Mouse (Mus musculus) adrenal gland, adult 18-20 months (tissue): ENCODE measurements around the gene Gngt2. TPM values are rescaled to one million over a fixed set of nuclear protein-coding genes. Genes with fewer than 3 reads are reported as not detected.
"Not testable (repeated sequence)": the region's sequence is repeated elsewhere in the genome, so short reads cannot be mapped to it uniquely, and the experiment has no call there.

ENCODE experiments used
- DNase-seq, 2 experiments: peaks; one replicate each; pipeline ENCODE4 v3.0.0; 2021 to 2022; ENCODE audit warnings: low spot score in 2 of 2
- total RNA-seq, 2 experiments: library from RNA; stranded (reverse); gene quantifications; 1 replicate in 1 of 2; 2 replicates in 1 of 2; pipeline ENCODE4 v1.2.3; 2021

The Gngt2 gene
- total RNA-seq, 2 experiments from 2014 or later, result 23.9 to 29.2 TPM

DNA sequence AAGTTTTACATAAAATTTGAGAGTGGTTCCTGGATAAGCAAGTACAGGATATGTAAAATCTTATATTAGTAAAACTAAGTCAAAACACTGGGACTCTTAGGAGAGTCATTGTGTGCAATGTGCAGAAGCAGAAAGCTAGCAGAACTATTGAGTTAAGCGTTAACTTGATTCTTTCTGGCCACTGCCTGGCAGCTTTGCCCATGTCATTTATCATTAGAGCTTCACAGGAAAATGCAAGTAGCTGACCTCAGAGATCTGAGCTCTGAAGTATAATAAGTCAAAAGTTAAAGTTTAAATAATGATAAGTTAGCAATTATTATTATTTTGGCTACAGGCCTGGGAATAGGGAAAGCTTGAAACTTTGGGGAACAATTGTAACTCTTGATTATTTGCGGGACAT, 42.8 kb downstream of the Gngt2 start:
- DNase-seq, result not testable (repeated sequence)

DNA sequence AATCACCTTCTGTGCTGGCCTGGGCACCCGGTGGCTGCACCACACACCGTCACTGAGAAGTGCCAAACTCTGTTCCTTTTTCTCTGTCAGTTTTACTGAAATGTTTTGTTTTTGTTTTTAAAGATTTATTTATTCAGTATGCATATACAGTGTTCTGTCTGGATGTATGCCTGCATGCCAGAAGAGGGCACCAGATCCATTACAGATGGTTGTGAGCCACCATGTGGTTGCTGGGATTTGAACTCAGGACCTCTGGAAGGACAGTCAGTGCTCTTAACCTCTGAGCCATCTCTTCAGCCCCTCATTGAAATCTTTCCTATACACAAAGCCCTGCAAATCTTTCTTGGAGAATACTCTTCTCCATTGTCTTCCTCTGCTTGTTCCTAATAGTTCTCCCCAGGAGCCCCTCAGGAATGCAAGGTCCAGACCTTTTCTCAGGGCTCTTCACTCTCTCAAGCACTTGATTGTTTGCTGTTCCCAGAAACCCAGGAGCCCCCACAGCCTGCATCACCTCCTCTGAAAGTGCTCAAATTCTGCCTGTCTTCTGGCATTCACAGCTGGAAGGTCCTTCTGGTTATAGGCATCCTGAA, 53.5 kb downstream of the Gngt2 start:
- no peak for DNase-seq

Other genes with a start within 250 kb of the Gngt2 start
- 1 to 10 TPM; 2.1 to 3.5 TPM for gene Ngfr, start 249.5 kb upstream of the Gngt2 start, total RNA-seq
- gene Phb, start 170.3 kb upstream of the Gngt2 start, total RNA-seq, result 100 to 1,000 TPM; 319 to 350 TPM
- gene Zfp652, start 124.5 kb upstream of the Gngt2 start, total RNA-seq, result 10 to 100 TPM; 31.8 to 40.5 TPM
- gene B130006D01Rik, start 113.6 kb upstream of the Gngt2 start, total RNA-seq, result under 1 TPM; 0.46 to 0.51 TPM
- 100 to 1,000 TPM; 202 to 415 TPM for gene Phospho1, start 12.7 kb upstream of the Gngt2 start, total RNA-seq
- gene Abi3, start 5.3 kb downstream of the Gngt2 start, total RNA-seq, result 10 to 100 TPM; 13.9 to 15.4 TPM
- gene B4galnt2, start 77.7 kb downstream of the Gngt2 start, total RNA-seq, result not detected
- under 1 TPM; 0.22 to 0.53 TPM for gene Igf2bp1, start 168.7 kb downstream of the Gngt2 start, total RNA-seq
- not detected for gene Gip, start 187.3 kb downstream of the Gngt2 start, total RNA-seq
- 10 to 100 TPM; 81.1 to 87.0 TPM for gene Snf8, start 197.7 kb downstream of the Gngt2 start, total RNA-seq
- gene Ube2z, start 228.2 kb downstream of the Gngt2 start, total RNA-seq, result 10 to 100 TPM; 49.3 to 57.7 TPM
- gene Atp5g1, start 238.5 kb downstream of the Gngt2 start, total RNA-seq, result 100 to 1,000 TPM; 228 to 281 TPM